In the genomic region with DNA sequence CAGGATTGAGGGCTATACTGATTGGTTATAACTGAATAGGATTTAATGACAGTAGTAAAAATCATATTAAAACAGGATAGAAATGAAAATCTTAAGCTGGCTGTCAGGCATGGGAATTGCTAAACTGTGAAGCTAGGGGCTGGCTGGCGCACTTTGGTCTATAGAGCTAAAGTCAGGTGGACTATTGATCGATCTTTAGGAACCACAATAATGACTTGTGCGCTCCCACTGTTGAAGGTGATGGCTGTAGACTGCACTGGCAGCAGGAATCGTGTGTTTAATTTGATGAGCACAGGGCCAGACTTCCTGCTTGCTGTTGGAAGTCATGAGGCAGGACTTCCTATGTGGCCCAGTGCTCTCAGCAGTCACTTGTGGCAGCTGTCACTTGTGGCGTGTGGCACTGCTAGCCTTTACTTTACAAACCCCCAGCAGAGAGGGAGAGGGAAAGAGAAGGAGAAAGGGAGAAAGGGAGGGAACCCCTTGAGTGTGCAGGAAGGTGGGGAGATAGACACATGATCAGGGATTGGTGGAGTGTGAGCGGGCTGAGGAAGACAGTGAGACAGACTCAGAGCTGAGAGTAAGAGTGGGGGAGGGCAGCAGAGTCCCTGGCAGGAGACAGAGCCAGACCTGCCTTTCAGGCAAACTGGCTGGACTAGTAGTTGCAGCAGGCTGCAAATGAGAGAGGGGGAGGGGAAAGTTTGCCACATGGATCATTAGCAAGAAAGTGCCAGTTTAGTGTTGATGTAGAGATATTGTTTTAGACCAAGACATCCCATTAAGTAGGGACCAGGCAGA, we compare ENCODE assay signal across 10 mouse cellular contexts. TPM values are rescaled to one million over a fixed set of nuclear protein-coding genes. Genes with fewer than 3 reads are reported as not detected.
DNase-seq lines count a peak whose midpoint lies in the region; ATAC-seq and TF ChIP-seq lines count a peak whose summit lies in the region.
"Had no signal": no experiment of that assay in that cellular context is flagged by ENCODE, and none has a peak within 500 bp of the region (broad histone marks: within the 10 kb centered on the region; RNA-seq: fewer than 3 reads in every experiment).

No protein-coding gene starts in this region.

- ATAC-seq in kidney, embryonic 15.5 days (replicated peaks; ENCODE audit: low FRiP score) = peak; percentile 37; the same call in 1 of the 2 replicates
- ATAC-seq in embryonic facial prominence, embryonic 14.5 days (ENCODE audit: low read depth) = peak; percentile 73; the same call in 1 of the 2 replicates
- ATAC-seq in midbrain, embryonic 15.5 days (replicated peaks) = no peak
- ATAC-seq: inflammation-experienced regulatory T-cells, adult 6 months had no signal

- no peak overlapping the region for H3K9ac ChIP-seq in kidney, embryonic 15.5 days
- no peak overlapping the region for H3K9ac ChIP-seq in embryonic facial prominence, embryonic 14.5 days (ENCODE audit: low read depth, low read length)
- no peak overlapping the region for H3K9ac ChIP-seq in midbrain, embryonic 15.5 days

- H3K79me2 ChIP-seq in macrophage (ENCODE audit: inconsistent target) = no peaks in the 10 kb centered on the region

- H3K27me3 ChIP-seq in kidney, embryonic 15.5 days = no peaks in the 10 kb centered on the region
- no peaks in the 10 kb centered on the region for H3K27me3 ChIP-seq in embryonic facial prominence, embryonic 14.5 days (replicated peaks; ENCODE audit: control insufficient read depth, insufficient read depth, low read length)
- H3K27me3 ChIP-seq in midbrain, embryonic 15.5 days (replicated peaks) = no peaks in the 10 kb centered on the region

- no peaks in the 10 kb centered on the region; the same call in 1 of the 2 replicates for H3K9me3 ChIP-seq in kidney, embryonic 15.5 days (replicated peaks)
- no peaks in the 10 kb centered on the region for H3K9me3 ChIP-seq in embryonic facial prominence, embryonic 14.5 days (ENCODE audit: control insufficient read depth, low read length)
- H3K9me3 ChIP-seq in midbrain, embryonic 15.5 days = no peaks in the 10 kb centered on the region

- no peak overlapping the region for H3K4me2 ChIP-seq in kidney, embryonic 15.5 days
- H3K4me2 ChIP-seq in embryonic facial prominence, embryonic 14.5 days (ENCODE audit: low read depth, low read length) = no peak overlapping the region
- no peak overlapping the region for H3K4me2 ChIP-seq in midbrain, embryonic 15.5 days

- DNase-seq in kidney, adult 11 months = no peak
- DNase-seq in embryonic facial prominence, embryonic 14.5 days (ENCODE audit: low spot score) = peak; percentile 60
- no peak for DNase-seq in layer of hippocampus, adult 9-11 months
- DNase-seq: cerebellum, adult 11 months had no signal

- WGBS in kidney, embryonic 15.5 days = 62% methylated on average over 6 of the region's 6 CpGs
- WGBS in embryonic facial prominence, embryonic 14.5 days = 48% methylated on average over 6 of the region's 6 CpGs
- 58% methylated on average over 6 of the region's 6 CpGs for WGBS in macrophage (ENCODE audit: missing documents)
- WGBS in midbrain, embryonic 15.5 days = 63% methylated on average over 6 of the region's 6 CpGs

- H3K27ac ChIP-seq in kidney, embryonic 15.5 days = no peak overlapping the region
- peak overlapping the region; percentile 30 for H3K27ac ChIP-seq in bone marrow macrophage, adult 2 months (ENCODE audit: insufficient read depth, low read depth, low read length)
- no peak overlapping the region for H3K27ac ChIP-seq in embryonic facial prominence, embryonic 14.5 days (replicated peaks; ENCODE audit: low read depth, low read length)
- peak overlapping the region; percentile 63 for H3K27ac ChIP-seq in macrophage
- H3K27ac ChIP-seq in midbrain, embryonic 15.5 days = no peak overlapping the region

- no peak for TF ChIP-seq CTCF in bone marrow macrophage, adult 2 months (IDR thresholded peaks at IDR 0.05; ENCODE audit: low read depth, low read length)

- H3K4me1 ChIP-seq in kidney, embryonic 15.5 days = peaks cover 7% of the 10 kb centered on the region; the same call in 1 of the 2 replicates
- H3K4me1 ChIP-seq in bone marrow macrophage, adult 2 months (ENCODE audit: control insufficient read depth, insufficient read depth, low read length) = peaks cover 24% of the 10 kb centered on the region
- peaks cover 3% of the 10 kb centered on the region; the same call in 1 of the 2 replicates for H3K4me1 ChIP-seq in embryonic facial prominence, embryonic 14.5 days (ENCODE audit: control insufficient read depth, insufficient read depth, low read length)
- 0 out of 2 replicates have a peak, but pooled peaks cover 3% of the 10 kb centered on the region for H3K4me1 ChIP-seq in midbrain, embryonic 15.5 days

- TF ChIP-seq POLR2A in bone marrow macrophage, adult 2 months (IDR thresholded peaks at IDR 0.05; ENCODE audit: borderline replicate concordance, low read depth, low read length) = no peak

- H3K36me3 ChIP-seq in kidney, embryonic 15.5 days = no peaks in the 10 kb centered on the region
- no peaks in the 10 kb centered on the region for H3K36me3 ChIP-seq in embryonic facial prominence, embryonic 14.5 days (ENCODE audit: control insufficient read depth, insufficient read depth, low read length)
- no peaks in the 10 kb centered on the region for H3K36me3 ChIP-seq in macrophage (ENCODE audit: inconsistent target)
- no peaks in the 10 kb centered on the region for H3K36me3 ChIP-seq in midbrain, embryonic 15.5 days (replicated peaks)

- H3K4me3 ChIP-seq in kidney, embryonic 15.5 days (replicated peaks) = no peak overlapping the region
- no peak overlapping the region for H3K4me3 ChIP-seq in bone marrow macrophage, adult 2 months (ENCODE audit: insufficient read depth, low read length)
- no peak overlapping the region for H3K4me3 ChIP-seq in embryonic facial prominence, embryonic 14.5 days (ENCODE audit: low read depth, low read length)
- no peak overlapping the region for H3K4me3 ChIP-seq in macrophage (ENCODE audit: inconsistent target)
- no peak overlapping the region for H3K4me3 ChIP-seq in midbrain, embryonic 15.5 days

RNA-seq across cellular contexts. Expression of a gene that starts 31.1 kb away (rescaled TPM):
- polyA plus RNA-seq in kidney, embryonic 15.5 days (2015; fragmentation: Nextera tagmentation; extraction: Ambion mirVana) = not detected in 2 replicates
- not detected in 2 replicates for polyA plus RNA-seq in bone marrow macrophage, adult 2 months (2012; ENCODE audit: insufficient read depth, insufficient read length, missing spikeins)
- polyA plus RNA-seq in embryonic facial prominence, embryonic 14.5 days (2014; fragmentation: Nextera tagmentation; extraction: Ambion mirVana) = not detected in 2 replicates
- not detected for total RNA-seq in macrophage (2018; cell fraction: chromatin; rRNA removed)
- total RNA-seq in macrophage (2018; cell fraction: cytosol; rRNA removed) = not detected
- total RNA-seq in macrophage (2018; cell fraction: nucleus; rRNA removed) = not detected
- not detected in 3 replicates for polyA plus RNA-seq in macrophage (2018)
- not detected in 2 replicates for polyA plus RNA-seq in midbrain, embryonic 15.5 days (2015; fragmentation: Nextera tagmentation; extraction: Ambion mirVana)
- polyA plus RNA-seq: neural tube, embryonic 11.5 days had no signal

Comparison
In these comparisons a context has a peak if more than half of its experiments do, and no peak if none do; other contexts are left out.
1. H3K27ac ChIP-seq: peak in bone marrow macrophage, adult 2 months (single experiment) and macrophage (single experiment); none in kidney, embryonic 15.5 days (single experiment), embryonic facial prominence, embryonic 14.5 days (single experiment) and midbrain, embryonic 15.5 days (single experiment).